Mouse (Mus musculus): Measurements from ENCODE around the gene Snx29. TPM values are rescaled to one million over a fixed set of nuclear protein-coding genes. Genes with fewer than 3 reads are reported as not detected.
"Not testable (repeated sequence)": the region's sequence is repeated elsewhere in the genome, so short reads cannot be mapped to it uniquely, and the experiment has no call there.

The Snx29 gene
- total and polyA plus RNA-seq, 2 experiments from 2014 or later, result 8.2 to 18.7 TPM

- ATAC-seq (no peak), DNase-seq (ENCODE audit: low spot score) (no peak)
- Histone ChIP-seq H3K27me3 (ENCODE audit: insufficient read depth, low read length) (no peaks in the 10 kb centered on the region), H3K4me3 (ENCODE audit: low read length) (no peak overlapping the region), H3K27ac (no peak overlapping the region), H3K4me1 (ENCODE audit: insufficient read depth, low read length) (no peaks in the 10 kb centered on the region), H3K36me3 (ENCODE audit: insufficient read depth, low read length) (no peaks in the 10 kb centered on the region; the same call in 1 of the 2 replicates), H3K4me2 (ENCODE audit: low read depth, low read length) (no peak overlapping the region), H3K9me3 (ENCODE audit: low read length) (no peaks in the 10 kb centered on the region), H3K9ac (replicated peaks; ENCODE audit: low read length) (no peak overlapping the region)
- WGBS, result 86% methylated on average over 12 of the region's 12 CpGs
- TF ChIP-seq CTCF (IDR thresholded peaks at IDR 0.05; ENCODE audit: low read depth), result no peak
Measured at GRCm38 (mm10) chr16:11420311-11421080, 97.8 kb downstream of the Snx29 start.

GRCm38 (mm10) chr16:11422165-11422564 is 99.5 kb downstream of the Snx29 start:
- Histone ChIP-seq H3K4me2 (ENCODE audit: low read depth, low read length) (no peak overlapping the region), H3K4me1 (ENCODE audit: insufficient read depth, low read length) (no peaks in the 10 kb centered on the region), H3K4me3 (ENCODE audit: low read length) (no peak overlapping the region), H3K27me3 (ENCODE audit: insufficient read depth, low read length) (no peaks in the 10 kb centered on the region), H3K36me3 (ENCODE audit: insufficient read depth, low read length) (no peaks in the 10 kb centered on the region; the same call in 1 of the 2 replicates), H3K9me3 (ENCODE audit: low read length) (no peaks in the 10 kb centered on the region), H3K9ac (replicated peaks; ENCODE audit: low read length) (no peak overlapping the region), H3K27ac (no peak overlapping the region)
- no peak for DNase-seq (ENCODE audit: low spot score)
- no peak for ATAC-seq
- WGBS, result 93% methylated on average over 1 of the region's 1 CpGs
- no peak for TF ChIP-seq CTCF (IDR thresholded peaks at IDR 0.05; ENCODE audit: low read depth)

- H3K9ac ChIP-seq (replicated peaks; ENCODE audit: low read length), result no peak overlapping the region
- H3K27me3 ChIP-seq (ENCODE audit: insufficient read depth, low read length), result no peaks in the 10 kb centered on the region
- no peak for DNase-seq (ENCODE audit: low spot score)
- no peaks in the 10 kb centered on the region for H3K9me3 ChIP-seq (ENCODE audit: low read length)
- H3K27ac ChIP-seq, result peak overlapping the region; percentile 22; the same call in 1 of the 2 replicates
- 90% methylated on average over 2 of the region's 2 CpGs for WGBS
- no peaks in the 10 kb centered on the region for H3K4me1 ChIP-seq (ENCODE audit: insufficient read depth, low read length)
- peak; percentile 60 for TF ChIP-seq CTCF (IDR thresholded peaks at IDR 0.05; ENCODE audit: low read depth)
- ATAC-seq, result no peak
- H3K36me3 ChIP-seq (ENCODE audit: insufficient read depth, low read length), result no peaks in the 10 kb centered on the region; the same call in 1 of the 2 replicates
- H3K4me2 ChIP-seq (ENCODE audit: low read depth, low read length), result no peak overlapping the region
- no peak overlapping the region for H3K4me3 ChIP-seq (ENCODE audit: low read length)
Measured at GRCm38 (mm10) chr16:11422889-11423610, 100.3 kb downstream of the Snx29 start.

- DNase-seq (ENCODE audit: low spot score) (peak; percentile 75), ATAC-seq (0 out of 2 replicates have a peak, but pooled peaks have one; percentile 41)
- 78% methylated on average over 2 of the region's 2 CpGs for WGBS
- H3K9ac ChIP-seq (replicated peaks; ENCODE audit: low read length); H3K27ac ChIP-seq; H3K36me3 ChIP-seq (ENCODE audit: insufficient read depth, low read length); H3K4me2 ChIP-seq (ENCODE audit: low read depth, low read length); H3K9me3 ChIP-seq (ENCODE audit: low read length); H3K27me3 ChIP-seq (ENCODE audit: insufficient read depth, low read length); H3K4me1 ChIP-seq (ENCODE audit: insufficient read depth, low read length); H3K4me3 ChIP-seq (ENCODE audit: low read length): not testable (repeated sequence)
- peak; percentile 80 for TF ChIP-seq CTCF (IDR thresholded peaks at IDR 0.05; ENCODE audit: low read depth)
Measured at GRCm38 (mm10) chr16:11423611-11424297, 101.0 kb downstream of the Snx29 start.

GRCm38 (mm10) chr16:11424568-11425145 is 101.9 kb downstream of the Snx29 start:
- TF ChIP-seq CTCF (IDR thresholded peaks at IDR 0.05; ENCODE audit: low read depth), result no peak
- Histone ChIP-seq H3K27ac (peak overlapping the region; percentile 15; the same call in 1 of the 2 replicates), H3K36me3 (ENCODE audit: insufficient read depth, low read length) (no peaks in the 10 kb centered on the region; the same call in 1 of the 2 replicates), H3K27me3 (ENCODE audit: insufficient read depth, low read length) (no peaks in the 10 kb centered on the region), H3K4me3 (ENCODE audit: low read length) (no peak overlapping the region), H3K4me1 (ENCODE audit: insufficient read depth, low read length) (0 out of 2 replicates have a peak, but pooled peaks cover 4% of the 10 kb centered on the region), H3K4me2 (ENCODE audit: low read depth, low read length) (no peak overlapping the region), H3K9ac (replicated peaks; ENCODE audit: low read length) (no peak overlapping the region), H3K9me3 (ENCODE audit: low read length) (no peaks in the 10 kb centered on the region)
- ATAC-seq (no peak; the same call in 1 of the 2 replicates), DNase-seq (ENCODE audit: low spot score) (no peak)
- 71% methylated on average over 9 of the region's 9 CpGs for WGBS

- ATAC-seq, result no peak
- no peak for TF ChIP-seq CTCF (IDR thresholded peaks at IDR 0.05; ENCODE audit: low read depth)
- no peak overlapping the region for H3K4me2 ChIP-seq (ENCODE audit: low read depth, low read length)
- 42% methylated on average over 7 of the region's 7 CpGs for WGBS
- H3K4me1 ChIP-seq (ENCODE audit: insufficient read depth, low read length), result 0 out of 2 replicates have a peak, but pooled peaks cover 4% of the 10 kb centered on the region
- no peaks in the 10 kb centered on the region for H3K27me3 ChIP-seq (ENCODE audit: insufficient read depth, low read length)
- no peak overlapping the region for H3K9ac ChIP-seq (replicated peaks; ENCODE audit: low read length)
- no peak overlapping the region for H3K27ac ChIP-seq
- peak; percentile 27 for DNase-seq (ENCODE audit: low spot score)
- no peak overlapping the region for H3K4me3 ChIP-seq (ENCODE audit: low read length)
- H3K36me3 ChIP-seq (ENCODE audit: insufficient read depth, low read length), result no peaks in the 10 kb centered on the region; the same call in 1 of the 2 replicates
- H3K9me3 ChIP-seq (ENCODE audit: low read length), result no peaks in the 10 kb centered on the region
Measured at GRCm38 (mm10) chr16:11425279-11425678, 102.6 kb downstream of the Snx29 start.
